Mouse (Mus musculus): ENCODE measurements at regions not wholly inside any gene's neighbourhood (a gene's known extent, or its start where the extent isn't known, plus 50 kb on each side); places are given as distances from the start of the nearest gene placed in this dataset.

DNA sequence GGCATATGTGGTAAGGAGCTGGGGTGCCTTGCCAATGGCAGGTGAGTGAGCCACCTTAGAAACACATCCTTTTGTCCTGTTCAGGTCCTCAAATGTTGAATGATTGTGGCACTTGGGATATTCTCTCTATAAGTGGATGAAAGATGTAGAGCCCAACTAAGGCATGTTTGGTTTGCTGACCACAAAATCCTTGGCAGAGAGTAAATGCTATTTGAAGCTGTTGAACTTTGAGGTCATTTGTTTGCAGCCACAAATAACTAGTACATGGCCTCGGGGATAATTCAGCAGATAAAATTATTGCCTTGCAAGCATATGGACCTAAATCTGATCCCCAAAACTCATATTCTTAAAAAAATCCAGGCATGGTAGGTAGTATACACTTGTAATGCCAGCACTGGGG is 281.2 kb downstream of the Cd47 start:
- TF ChIP-seq CTCF (IDR thresholded peaks at IDR 0.05; ENCODE audit: borderline replicate concordance, insufficient read depth, low read length) (no peak), POLR2A (IDR thresholded peaks at IDR 0.05; ENCODE audit: low read depth, low read length) (no peak)
